8 mouse cellular contexts compared by ENCODE assay signal in the genomic region with DNA sequence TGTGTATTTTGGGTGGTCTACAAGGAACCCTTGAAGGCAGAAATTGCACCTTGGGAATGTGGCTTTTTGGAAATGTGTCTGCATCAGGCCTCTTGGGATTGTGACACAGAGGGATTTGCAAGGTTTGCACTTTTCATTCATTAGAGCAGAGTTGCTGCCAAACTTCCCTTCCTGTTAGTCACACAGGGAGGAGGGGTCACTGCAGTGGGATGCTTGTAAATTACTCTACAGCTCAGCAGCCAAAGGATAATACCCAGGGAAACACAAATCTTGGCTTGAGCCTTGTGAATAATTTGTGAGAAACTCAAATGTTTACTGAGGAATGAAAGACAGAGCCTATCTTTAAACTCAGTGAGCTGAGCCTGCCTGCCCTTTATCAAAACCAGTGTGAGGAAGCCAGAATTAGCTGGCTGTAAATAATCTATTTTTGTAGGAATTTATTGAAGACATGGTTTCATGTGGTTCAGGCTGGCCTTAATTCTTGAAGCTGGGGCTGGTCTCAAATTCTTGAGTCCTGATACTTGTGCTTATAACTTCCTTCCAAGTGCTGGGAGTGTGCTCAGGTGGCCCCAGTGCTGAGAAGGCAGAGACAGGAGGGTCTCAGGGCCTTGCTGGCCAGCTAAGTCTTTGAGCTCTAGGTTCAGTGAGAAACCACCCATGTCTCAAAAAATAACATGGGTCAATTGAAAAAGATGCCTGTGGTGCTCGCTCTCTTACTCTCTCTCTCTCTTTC. TPM values are rescaled to one million over a fixed set of nuclear protein-coding genes. Genes with fewer than 3 reads are reported as not detected.
A peak's percentile ranks its signal among the peaks of the same experiment; 100 is the strongest.
DNase-seq lines count a peak whose midpoint lies in the region; ATAC-seq lines count a peak whose summit lies in the region.

No protein-coding gene starts in this region.

- H3K4me3 ChIP-seq in neural tube, embryonic 13.5 days: no peak overlapping the region

- ATAC-seq in neural tube, embryonic 13.5 days (ENCODE audit: low read depth): no peak

- no peaks in the 10 kb centered on the region for H3K27me3 ChIP-seq in neural tube, embryonic 13.5 days

- WGBS in neural tube, embryonic 13.5 days: 94% methylated on average over 1 of the region's 1 CpGs

- no peak overlapping the region for H3K9ac ChIP-seq in neural tube, embryonic 13.5 days

- no peaks in the 10 kb centered on the region for H3K36me3 ChIP-seq in neural tube, embryonic 13.5 days

- DNase-seq in neural tube, embryonic 10.5 days (ENCODE audit: extremely low spot score, low spot score): no peak
- DNase-seq in fibroblast of lung, adult 2 months (ENCODE audit: low read depth): peak; percentile 92
- peak; percentile 51 for DNase-seq in heart, postnatal 4 days
- peak; percentile 83 for DNase-seq in lung, postnatal 10 days
- no peak for DNase-seq in thymus, postnatal 25 days
- DNase-seq in layer of hippocampus, adult 8-10 months (ENCODE audit: low spot score in 2 of 2): no peak
- DNase-seq in retina, postnatal 1 day: no peak

- peaks cover 4% of the 10 kb centered on the region; the same call in 1 of the 2 replicates for H3K4me1 ChIP-seq in neural tube, embryonic 13.5 days (replicated peaks)

- H3K27ac ChIP-seq in neural tube, embryonic 13.5 days (replicated peaks): peak overlapping the region; percentile 46; the same call in 1 of the 2 replicates

- H3K4me2 ChIP-seq in neural tube, embryonic 13.5 days: no peak overlapping the region

- no peaks in the 10 kb centered on the region for H3K9me3 ChIP-seq in neural tube, embryonic 13.5 days

RNA-seq across cellular contexts. Expression of a gene that starts 32.9 kb away (rescaled TPM):
- 12.8 and 14.2 TPM in 2 replicates for polyA plus RNA-seq in neural tube, embryonic 13.5 days (2015; fragmentation: Nextera tagmentation; extraction: Ambion mirVana)
- total RNA-seq in heart, postnatal 4 days (2021): 10 to 100 TPM; 52.2 to 58.7 TPM
- 10 to 100 TPM; 19.4 to 24.9 (median 22.3) TPM for total RNA-seq in layer of hippocampus, adult 8-10 months (2022)

Comparison
In these comparisons a context has a peak if more than half of its experiments do, and no peak if none do; other contexts are left out.
1. DNase-seq: peak in fibroblast of lung, adult 2 months (single experiment), heart, postnatal 4 days (single experiment) and lung, postnatal 10 days (single experiment); none in neural tube, embryonic 10.5 days (single experiment), thymus, postnatal 25 days (single experiment), layer of hippocampus, adult 8-10 months (0 of 2) and retina, postnatal 1 day (single experiment).